Mouse (Mus musculus): ENCODE measurements around the gene Gng12.

- TF ChIP-seq CTCF (IDR thresholded peaks at IDR 0.05; ENCODE audit: control insufficient read depth, insufficient read depth, low read length) (no peak), POLR2A (IDR thresholded peaks at IDR 0.05; ENCODE audit: borderline replicate concordance, control insufficient read depth, low read depth, low read length) (no peak)
Measured at GRCm38 (mm10) chr6:66896921-66897645, 886 bp downstream of the Gng12 start.

Measured in bone marrow, adult 2 months (tissue).